Mouse (Mus musculus): Measurements from ENCODE around the gene Spg11.

GRCm38 (mm10) chr2:122149316-122149715 lies 31.1 kb upstream of the Spg11 start:
- no peak for TF ChIP-seq POLR2A (IDR thresholded peaks at IDR 0.05; ENCODE audit: low read depth, low read length)
- no peak for TF ChIP-seq CTCF (IDR thresholded peaks at IDR 0.05; ENCODE audit: borderline replicate concordance, insufficient read depth, low read length)

Measured in embryonic fibroblast, embryonic 13.5 days (primary cell).